Mouse (Mus musculus): ENCODE results near the gene Gpatch8. TPM values are rescaled to one million over a fixed set of nuclear protein-coding genes. Genes with fewer than 3 reads are reported as not detected.

The Gpatch8 gene
- polyA plus RNA-seq, 1 experiment, result 34.5 TPM

GRCm38 (mm10) chr11:102580034-102580330, 23.8 kb upstream of the Gpatch8 start:
- TF ChIP-seq POLR2A (IDR thresholded peaks at IDR 0.05; ENCODE audit: control insufficient read depth, extremely low read depth, insufficient read depth, low read length, poor library complexity), result no peak
- no peak for TF ChIP-seq CTCF (IDR thresholded peaks at IDR 0.05; ENCODE audit: borderline replicate concordance, control insufficient read depth, extremely low read depth, insufficient read depth, low read length, poor library complexity)
- no peak overlapping the region for H3K4me3 ChIP-seq (ENCODE audit: control insufficient read depth, insufficient read depth, low read length)
- 92% methylated on average over 3 of the region's 3 CpGs for WGBS
- no peaks in the 10 kb centered on the region for H3K4me1 ChIP-seq (replicated peaks; ENCODE audit: control insufficient read depth, insufficient read depth, low read length)
- H3K36me3 ChIP-seq (ENCODE audit: control insufficient read depth, insufficient read depth, low read length), result no peaks in the 10 kb centered on the region
- DNase-seq, result no peak
- H3K27me3 ChIP-seq (ENCODE audit: control insufficient read depth, insufficient read depth, low read length), result no peaks in the 10 kb centered on the region; the same call in 1 of the 2 replicates
- no peak overlapping the region for H3K27ac ChIP-seq (ENCODE audit: control insufficient read depth, insufficient read depth, low read length)

GRCm38 (mm10) chr11:102579165-102580033, 23.2 kb upstream of the Gpatch8 start, which contains the start of gene Gm11627:
Gene Gm11627, minus strand, starts transcription at chr11:102579461.
- Histone ChIP-seq H3K4me1 (replicated peaks; ENCODE audit: control insufficient read depth, insufficient read depth, low read length) (no peaks in the 10 kb centered on the region), H3K36me3 (ENCODE audit: control insufficient read depth, insufficient read depth, low read length) (no peaks in the 10 kb centered on the region), H3K27ac (ENCODE audit: control insufficient read depth, insufficient read depth, low read length) (no peak within 1 kb of the TSS), H3K27me3 (ENCODE audit: control insufficient read depth, insufficient read depth, low read length) (no peaks in the 10 kb centered on the region; the same call in 1 of the 2 replicates), H3K4me3 (ENCODE audit: control insufficient read depth, insufficient read depth, low read length) (no peak within 1 kb of the TSS)
- WGBS, result 39% methylated on average over 23 of the region's 23 CpGs
- TF ChIP-seq CTCF (IDR thresholded peaks at IDR 0.05; ENCODE audit: borderline replicate concordance, control insufficient read depth, extremely low read depth, insufficient read depth, low read length, poor library complexity) (no peak), POLR2A (IDR thresholded peaks at IDR 0.05; ENCODE audit: control insufficient read depth, extremely low read depth, insufficient read depth, low read length, poor library complexity) (no peak)
- DNase-seq, result no peak

- H3K27me3 ChIP-seq (ENCODE audit: control insufficient read depth, insufficient read depth, low read length), result no peaks in the 10 kb centered on the region; the same call in 1 of the 2 replicates
- H3K4me1 ChIP-seq (replicated peaks; ENCODE audit: control insufficient read depth, insufficient read depth, low read length), result no peaks in the 10 kb centered on the region
- H3K27ac ChIP-seq (ENCODE audit: control insufficient read depth, insufficient read depth, low read length), result no peak overlapping the region
- TF ChIP-seq POLR2A (IDR thresholded peaks at IDR 0.05; ENCODE audit: control insufficient read depth, extremely low read depth, insufficient read depth, low read length, poor library complexity) (no peak), CTCF (IDR thresholded peaks at IDR 0.05; ENCODE audit: borderline replicate concordance, control insufficient read depth, extremely low read depth, insufficient read depth, low read length, poor library complexity) (peak; percentile 95)
- DNase-seq, result peak; percentile 77
- H3K4me3 ChIP-seq (ENCODE audit: control insufficient read depth, insufficient read depth, low read length), result no peak overlapping the region
- no peaks in the 10 kb centered on the region for H3K36me3 ChIP-seq (ENCODE audit: control insufficient read depth, insufficient read depth, low read length)
- WGBS, result 12% methylated on average over 27 of the region's 27 CpGs
These were observed 22.3 kb upstream of the Gpatch8 start for GRCm38 (mm10) chr11:102578341-102579118.

- no peak overlapping the region for H3K4me3 ChIP-seq (ENCODE audit: control insufficient read depth, insufficient read depth, low read length)
- 85% methylated on average over 13 of the region's 13 CpGs for WGBS
- TF ChIP-seq CTCF (IDR thresholded peaks at IDR 0.05; ENCODE audit: borderline replicate concordance, control insufficient read depth, extremely low read depth, insufficient read depth, low read length, poor library complexity) (no peak), POLR2A (IDR thresholded peaks at IDR 0.05; ENCODE audit: control insufficient read depth, extremely low read depth, insufficient read depth, low read length, poor library complexity) (no peak)
- no peak for DNase-seq
- no peaks in the 10 kb centered on the region; the same call in 1 of the 2 replicates for H3K27me3 ChIP-seq (ENCODE audit: control insufficient read depth, insufficient read depth, low read length)
- H3K36me3 ChIP-seq (ENCODE audit: control insufficient read depth, insufficient read depth, low read length), result no peaks in the 10 kb centered on the region
- H3K4me1 ChIP-seq (replicated peaks; ENCODE audit: control insufficient read depth, insufficient read depth, low read length), result no peaks in the 10 kb centered on the region
- H3K27ac ChIP-seq (ENCODE audit: control insufficient read depth, insufficient read depth, low read length), result no peak overlapping the region
These were observed 20.0 kb upstream of the Gpatch8 start for GRCm38 (mm10) chr11:102576050-102576754.

GRCm38 (mm10) chr11:102575034-102575433, 18.8 kb upstream of the Gpatch8 start:
- Histone ChIP-seq H3K4me1 (replicated peaks; ENCODE audit: control insufficient read depth, insufficient read depth, low read length) (no peaks in the 10 kb centered on the region), H3K36me3 (ENCODE audit: control insufficient read depth, insufficient read depth, low read length) (no peaks in the 10 kb centered on the region), H3K27me3 (ENCODE audit: control insufficient read depth, insufficient read depth, low read length) (no peaks in the 10 kb centered on the region), H3K27ac (ENCODE audit: control insufficient read depth, insufficient read depth, low read length) (no peak overlapping the region), H3K4me3 (ENCODE audit: control insufficient read depth, insufficient read depth, low read length) (no peak overlapping the region)
- no peak for TF ChIP-seq CTCF (IDR thresholded peaks at IDR 0.05; ENCODE audit: borderline replicate concordance, control insufficient read depth, extremely low read depth, insufficient read depth, low read length, poor library complexity)
- TF ChIP-seq POLR2A (IDR thresholded peaks at IDR 0.05; ENCODE audit: control insufficient read depth, extremely low read depth, insufficient read depth, low read length, poor library complexity), result no peak
- WGBS, result 50% methylated on average over 1 of the region's 1 CpGs
- no peak for DNase-seq
